In genomic region chr4:139197453-139197852, GRCm38 (mm10) we compare ENCODE assay signal across 11 mouse cellular contexts. TPM values are rescaled to one million over a fixed set of nuclear protein-coding genes. Genes with fewer than 3 reads are reported as not detected.
DNase-seq lines count a peak whose midpoint lies in the region; ATAC-seq and TF ChIP-seq lines count a peak whose summit lies in the region.
"Had no signal": no experiment of that assay in that cellular context is flagged by ENCODE, and none has a peak within 500 bp of the region (broad histone marks: within the 10 kb centered on the region; RNA-seq: fewer than 3 reads in every experiment).

No protein-coding gene starts in this region.

- ATAC-seq in CD4-positive, CD25-positive, alpha-beta regulatory T cell, adult 4 months = no peak
- ATAC-seq in intestine, postnatal 0 days = peak; percentile 49
- ATAC-seq: Patski had no signal

- peak overlapping the region; percentile 27 for H3K4me2 ChIP-seq in intestine, postnatal 0 days (replicated peaks; ENCODE audit: low read depth)
- H3K4me2 ChIP-seq: midbrain, embryonic 12.5 days had no signal

- H3K9me3 ChIP-seq in intestine, postnatal 0 days (ENCODE audit: control insufficient read depth) = no peaks in the 10 kb centered on the region
- H3K9me3 ChIP-seq: forebrain, embryonic 10.5 days; midbrain, embryonic 12.5 days had no signal

- H3K4me3 ChIP-seq in layer of hippocampus, adult 2 months = no peak overlapping the region; the same call in 1 of the 2 replicates
- no peak overlapping the region for H3K4me3 ChIP-seq in intestine, postnatal 0 days (ENCODE audit: low read depth, low read length)
- H3K4me3 ChIP-seq: forebrain, embryonic 10.5 days; midbrain, embryonic 12.5 days had no signal

- DNase-seq in CD4-positive, CD25-positive, alpha-beta regulatory T cell, adult 2 months (ENCODE audit: low read depth, low spot score) = peak; percentile 34
- no peak for DNase-seq in layer of hippocampus, adult 2 months (ENCODE audit: low spot score in 2 of 2)
- DNase-seq in layer of hippocampus, adult 8-10 months (ENCODE audit: low spot score in 2 of 2) = no peak
- DNase-seq in lung, postnatal 36 days = peak; percentile 77
- DNase-seq in ovary, postnatal 14 days (ENCODE audit: low spot score) = no peak
- no peak for DNase-seq in thymus, postnatal 0 days (ENCODE audit: low spot score)

- whole genome bisulfite sequencing in intestine, postnatal 0 days = 38% methylated on average over 5 of the region's 5 CpGs

- peak overlapping the region; percentile 72; the same call in 1 of the 2 replicates for H3K27ac ChIP-seq in layer of hippocampus, adult 2 months
- H3K27ac ChIP-seq in intestine, postnatal 0 days (ENCODE audit: low read depth, low read length) = peak overlapping the region; percentile 74
- H3K27ac ChIP-seq: forebrain, embryonic 10.5 days; midbrain, embryonic 12.5 days had no signal

- no peaks in the 10 kb centered on the region for H3K27me3 ChIP-seq in intestine, postnatal 0 days (replicated peaks; ENCODE audit: control insufficient read depth, insufficient read depth, low read length)
- H3K27me3 ChIP-seq: midbrain, embryonic 12.5 days; Patski had no signal

- no peak for TF ChIP-seq CTCF in layer of hippocampus, adult 2 months (conservative IDR thresholded peaks at IDR 0.05)
- TF ChIP-seq CTCF in intestine, postnatal 0 days (IDR thresholded peaks at IDR 0.05; ENCODE audit: low read depth) = no peak

- H3K9ac ChIP-seq in intestine, postnatal 0 days (ENCODE audit: low read depth, low read length) = no peak overlapping the region
- H3K9ac ChIP-seq: midbrain, embryonic 12.5 days had no signal

- peaks cover 3% of the 10 kb centered on the region for H3K4me1 ChIP-seq in intestine, postnatal 0 days (replicated peaks; ENCODE audit: control insufficient read depth, insufficient read depth, low read length)

- H3K36me3 ChIP-seq in intestine, postnatal 0 days (ENCODE audit: control insufficient read depth, insufficient read depth) = peaks cover 8% of the 10 kb centered on the region; the same call in 1 of the 2 replicates

RNA-seq across cellular contexts. Expression of gene Capzb, which starts 4.8 kb away (rescaled TPM):
- 100 to 1,000 TPM; 479 to 616 TPM for polyA plus RNA-seq in CD4-positive, CD25-positive, alpha-beta regulatory T cell, adult 4 months (2017; shearing (Covaris generic))
- total RNA-seq in layer of hippocampus, adult 2 months (2021) = 100 to 1,000 TPM; 374 to 416 TPM
- total RNA-seq in layer of hippocampus, adult 8-10 months (2022) = 100 to 1,000 TPM; 355 to 394 (median 369) TPM
- 299 and 306 TPM in 2 replicates for polyA plus RNA-seq in intestine, postnatal 0 days (2015; fragmentation: Nextera tagmentation; extraction: Ambion mirVana)
- polyA plus RNA-seq in thymus, postnatal 0 days (2015; fragmentation: Nextera tagmentation; extraction: Ambion mirVana) = 415 and 425 TPM in 2 replicates

Comparison
In these comparisons a context has a peak if more than half of its experiments do, and no peak if none do; other contexts are left out.
1. DNase-seq: peak in CD4-positive, CD25-positive, alpha-beta regulatory T cell, adult 2 months (single experiment) and lung, postnatal 36 days (single experiment); none in layer of hippocampus, adult 2 months (0 of 2), layer of hippocampus, adult 8-10 months (0 of 2), ovary, postnatal 14 days (single experiment) and thymus, postnatal 0 days (single experiment).